Mouse (Mus musculus) frontal cortex, adult (tissue): ENCODE measurements around the gene Ufc1.

Experiments
- ATAC-seq: cut with Nextera tagmentation; 2 replicates; pipeline ENCODE4 v1.9.2; 2017; ENCODE audit warnings: mild to moderate bottlenecking, moderate library complexity, mixed read lengths; ENCODE audit not compliant: low TSS enrichment

Ufc1 gene

DNA sequence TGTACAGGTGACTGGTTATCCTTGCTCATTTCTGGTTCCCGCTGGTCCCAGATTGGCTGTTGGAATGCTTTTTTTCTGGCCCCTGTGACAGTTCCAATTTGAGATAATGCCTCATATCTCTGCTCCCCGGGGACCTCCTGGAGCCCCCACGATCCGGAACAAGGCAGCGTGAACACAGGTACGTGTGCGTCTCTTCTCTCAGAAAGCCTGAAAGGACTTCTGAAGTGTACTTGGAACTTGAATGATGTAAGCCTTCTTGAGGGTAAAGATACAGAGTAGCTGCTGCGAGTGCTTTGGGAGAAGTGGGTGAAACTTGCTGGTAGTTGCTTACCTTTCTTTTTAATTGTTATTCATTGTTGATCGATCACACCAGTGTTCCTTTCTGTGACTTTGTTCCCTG lies 23.6 kb downstream of the Ufc1 start:
- no peak for ATAC-seq

DNA sequence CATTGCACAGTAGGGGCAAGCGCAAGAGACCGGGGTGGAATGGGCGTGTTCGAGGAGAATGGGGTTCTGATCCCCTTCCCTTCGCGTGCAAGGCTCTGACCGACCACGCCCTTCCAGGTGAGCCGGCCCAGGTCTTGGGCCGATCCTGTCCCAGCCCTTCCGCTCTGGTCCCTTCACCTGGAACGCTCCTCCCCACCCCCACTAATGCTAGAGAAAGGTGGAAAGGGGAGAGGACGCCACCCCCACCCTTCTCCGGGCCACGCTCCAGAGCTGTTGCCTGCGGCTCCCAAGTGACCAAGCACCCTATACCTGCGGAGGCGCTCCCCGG lies 24.3 kb downstream of the Ufc1 start:
- peak; percentile 28 for ATAC-seq

DNA sequence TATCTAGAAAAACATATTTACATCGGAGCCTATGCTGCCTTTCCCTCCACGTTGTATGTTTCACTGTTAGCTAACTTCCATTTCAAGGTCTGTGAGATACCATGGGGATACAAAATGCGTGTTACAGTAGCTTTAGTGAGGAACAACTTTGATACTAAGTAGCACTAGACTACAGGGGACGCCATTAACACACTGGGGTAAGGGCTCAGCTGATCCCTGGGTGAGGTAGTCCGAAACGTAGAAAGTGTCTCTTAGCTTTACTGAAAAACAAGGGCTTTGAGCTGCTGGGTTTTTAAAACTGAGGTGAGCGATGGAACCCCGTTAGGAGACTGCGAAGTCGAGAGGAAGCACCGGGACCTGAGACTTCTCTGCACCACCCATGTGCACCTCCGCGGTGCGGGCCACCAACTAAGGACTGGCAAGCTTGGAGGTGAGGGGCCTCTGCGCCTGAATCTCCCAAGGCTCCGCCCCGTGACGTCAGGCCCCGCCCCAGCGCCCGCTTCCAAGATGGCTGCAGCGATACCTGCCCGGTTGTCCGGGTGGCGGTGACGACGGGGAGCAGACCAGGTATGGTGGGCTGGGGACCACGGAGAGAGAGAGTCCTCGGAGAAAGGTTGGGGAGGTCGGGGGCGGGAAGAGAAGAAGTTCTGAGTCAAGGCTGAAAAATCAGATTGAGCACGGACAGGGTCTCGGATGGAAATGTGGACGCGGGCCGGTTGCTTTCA lies 24.8 kb downstream of the Ufc1 start, which contains the start of gene B4galt3:
B4galt3 (plus strand) TSS at position 481 of the 725 bp plus-strand sequence.
- ATAC-seq, result peak; percentile 97

DNA sequence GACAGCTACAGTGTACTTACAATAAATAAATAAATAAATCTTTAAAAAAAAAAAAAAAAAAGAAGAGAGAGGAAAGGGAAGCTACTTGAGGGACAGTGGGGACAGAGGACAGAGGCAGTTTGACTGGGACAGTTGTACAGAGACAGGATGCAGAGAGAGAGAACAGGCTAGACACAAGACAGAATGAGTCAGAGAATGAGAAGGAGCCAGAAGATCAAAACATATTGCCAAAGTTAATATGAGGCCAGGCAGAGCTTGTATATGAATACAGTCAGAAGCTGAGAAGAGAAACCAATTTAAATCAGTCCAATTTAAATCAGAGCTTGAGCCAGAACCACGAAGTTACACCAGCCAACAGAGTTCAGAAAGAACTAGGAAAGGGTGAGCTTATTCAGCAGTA lies 26.5 kb downstream of the Ufc1 start:
- ATAC-seq, result no peak

DNA sequence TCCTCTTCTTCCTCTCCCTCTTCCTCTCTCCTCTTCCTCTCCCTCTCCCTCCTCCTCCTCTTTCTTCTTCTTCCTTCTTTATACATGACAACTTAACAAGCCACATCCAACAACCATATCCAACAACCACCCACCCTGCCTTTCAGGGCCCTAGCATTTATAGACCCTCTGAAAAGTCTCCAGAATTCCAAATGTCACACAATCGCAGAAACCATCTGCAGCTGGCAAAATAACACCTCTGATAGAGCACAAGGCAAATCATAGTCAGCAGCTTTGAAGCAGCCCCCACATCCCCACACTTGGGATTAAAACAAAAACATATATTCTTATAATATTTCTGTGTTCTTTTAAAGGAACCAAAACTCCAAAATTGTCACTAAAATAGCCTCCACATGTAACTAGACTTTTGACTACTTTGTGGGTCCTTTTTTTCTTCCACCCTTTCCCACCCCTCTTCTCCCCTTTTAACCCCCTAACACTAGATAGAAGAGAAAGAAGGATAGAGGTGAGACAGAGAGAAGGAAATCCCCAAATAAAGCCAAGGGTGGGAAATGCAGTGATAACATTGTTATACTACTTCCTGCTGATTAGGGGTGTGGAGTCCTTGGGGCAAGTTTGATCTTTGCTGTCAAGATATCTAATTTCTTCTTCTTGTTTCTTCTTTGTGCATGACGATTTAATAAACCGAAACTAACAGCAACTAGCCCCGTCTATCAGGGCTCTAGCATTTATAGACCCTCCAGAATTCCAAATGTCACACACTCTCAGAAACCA lies 28.7 kb downstream of the Ufc1 start:
- no peak for ATAC-seq

DNA sequence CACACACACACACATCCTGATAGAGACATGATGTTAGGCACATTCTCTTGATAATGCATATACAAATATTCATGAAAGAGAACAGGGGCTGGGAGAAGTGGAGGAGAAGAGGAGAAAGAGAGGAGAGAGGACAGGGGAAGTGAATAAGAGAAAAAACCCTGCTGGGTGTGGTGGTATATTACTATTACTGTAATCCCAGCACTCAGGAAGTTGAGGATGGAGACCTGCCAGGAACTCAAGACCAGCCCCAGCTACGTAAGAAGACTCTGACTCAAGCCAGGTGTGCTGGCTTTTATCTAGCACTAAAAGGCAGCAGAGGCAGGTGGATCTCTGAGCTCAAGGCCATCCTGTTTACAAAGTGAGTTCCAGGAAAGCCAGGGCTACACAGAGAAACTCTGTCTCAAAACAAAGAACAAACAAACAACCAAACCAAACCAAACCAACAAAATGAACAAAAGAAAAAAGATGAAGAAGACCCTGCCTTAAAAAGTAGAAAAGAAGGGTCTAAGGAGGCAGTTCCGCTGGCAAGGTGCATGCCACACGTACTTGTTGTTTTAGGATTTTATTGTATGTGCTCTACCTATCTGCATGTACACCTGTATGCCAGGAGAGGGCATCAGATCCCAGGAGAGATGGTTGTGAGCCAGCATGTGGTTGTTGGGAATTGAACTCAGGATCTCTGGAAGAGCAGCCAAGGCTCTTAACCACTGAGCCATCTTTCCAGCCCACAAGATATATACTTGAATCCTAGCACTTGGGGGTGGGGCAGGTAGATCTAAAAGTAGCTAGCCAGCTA lies 31.0 kb downstream of the Ufc1 start:
- no peak for ATAC-seq

DNA sequence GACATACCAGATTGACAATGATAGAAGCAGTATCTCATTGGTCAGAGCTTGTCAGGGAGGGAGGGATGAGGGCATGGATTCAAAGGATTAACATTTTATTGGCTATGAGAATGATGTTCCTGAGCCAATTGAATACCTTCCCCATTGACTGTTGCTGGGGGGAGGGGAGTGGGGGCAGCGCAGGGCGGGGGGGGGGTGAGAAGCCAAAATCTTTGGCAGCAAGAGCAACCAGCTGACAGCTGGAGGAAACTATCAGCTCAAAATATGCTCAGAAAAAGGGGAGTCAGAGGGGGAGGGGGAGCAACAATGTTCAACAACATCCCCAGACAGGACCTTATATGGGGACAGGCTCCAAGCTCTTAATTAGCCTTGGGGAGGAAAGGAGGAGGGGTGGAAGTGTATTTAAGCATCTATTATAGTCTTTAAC lies 31.6 kb downstream of the Ufc1 start:
- ATAC-seq, result peak; percentile 71

DNA sequence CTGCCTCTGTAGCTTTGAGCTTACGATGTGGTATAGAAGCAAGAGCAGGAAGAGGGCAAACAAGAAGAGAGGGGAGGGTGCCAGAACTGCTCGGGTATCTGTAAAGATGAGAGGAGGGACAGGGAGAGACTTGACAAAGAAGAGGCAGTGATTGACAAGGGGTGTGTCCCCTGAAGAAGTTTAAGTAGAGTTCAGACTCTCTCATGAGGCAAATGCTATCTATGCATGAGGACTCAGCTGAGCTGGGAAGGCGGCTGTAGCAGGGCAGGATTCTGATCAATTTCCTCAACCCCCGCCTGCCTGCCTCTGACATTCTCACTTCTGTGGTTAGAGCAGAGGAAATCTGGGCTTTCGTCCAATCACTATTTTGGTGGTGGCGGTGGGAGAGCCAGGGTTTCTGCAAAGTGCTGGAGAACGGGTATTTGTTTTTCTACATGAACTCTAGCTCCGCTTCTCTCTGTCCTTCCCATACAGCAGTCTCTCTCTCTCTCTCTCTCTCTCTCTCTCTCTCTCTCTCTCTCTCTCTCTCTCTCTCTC lies 32.2 kb downstream of the Ufc1 start:
- ATAC-seq, result peak; percentile 87

DNA sequence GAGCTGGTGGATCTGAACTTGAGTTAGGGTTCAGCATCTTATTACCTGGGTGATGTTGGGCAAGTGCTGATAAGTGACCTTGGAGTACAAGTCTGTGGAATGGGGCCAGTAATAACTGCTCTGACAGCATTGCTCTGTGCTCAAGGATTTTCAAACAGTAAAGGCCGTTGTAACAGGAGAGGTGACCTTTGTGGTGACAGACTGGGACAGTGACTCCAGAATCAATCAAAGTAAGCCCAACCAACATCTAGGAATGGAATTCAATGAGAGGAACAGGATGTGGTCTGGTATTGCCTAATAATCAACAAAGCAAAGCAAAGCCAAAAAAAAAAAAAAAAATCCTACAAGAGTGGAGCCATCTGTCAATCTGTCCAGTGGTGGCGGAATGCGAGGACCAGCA lies 34.5 kb downstream of the Ufc1 start:
- ATAC-seq, result no peak

DNA sequence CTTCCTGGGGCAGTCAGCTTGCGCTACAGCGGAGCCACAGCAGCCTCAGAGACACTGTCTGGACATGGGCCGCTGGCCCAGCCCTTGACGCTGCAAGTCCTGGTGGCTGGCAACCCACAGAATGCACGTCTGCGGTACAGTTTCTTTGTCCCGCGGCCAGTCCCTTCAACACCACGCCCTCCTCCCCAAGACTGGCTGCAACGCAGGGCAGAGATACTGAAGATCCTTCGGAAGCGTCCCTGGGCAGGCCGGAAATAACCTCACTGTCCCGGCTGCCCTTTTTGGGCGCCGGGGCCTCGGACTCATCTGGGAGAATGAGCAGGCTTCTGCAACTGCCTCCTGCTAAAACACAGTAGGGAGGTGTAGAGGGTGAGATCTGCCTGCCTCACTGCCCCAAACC lies 35.9 kb downstream of the Ufc1 start:
- no peak for ATAC-seq

DNA sequence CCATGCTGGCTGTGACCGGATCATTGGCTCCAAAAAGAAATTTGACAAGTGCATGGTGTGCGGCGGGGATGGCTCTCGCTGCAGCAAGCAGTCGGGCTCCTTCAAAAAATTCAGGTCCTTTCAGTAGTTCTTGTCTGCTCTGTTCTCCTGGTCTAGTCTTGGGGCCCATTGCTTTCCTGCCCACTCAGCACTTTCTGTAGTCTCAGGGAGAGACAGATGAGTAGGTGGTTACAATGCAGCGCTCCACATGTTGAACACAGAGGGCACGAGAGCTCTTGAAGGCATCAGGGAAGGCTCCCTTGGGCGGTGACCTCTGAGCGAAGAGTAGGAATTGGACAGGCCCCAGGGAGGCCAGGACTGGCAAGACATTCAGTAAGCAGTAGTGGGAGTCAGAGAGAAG lies 37.0 kb downstream of the Ufc1 start:
- ATAC-seq, result no peak

DNA sequence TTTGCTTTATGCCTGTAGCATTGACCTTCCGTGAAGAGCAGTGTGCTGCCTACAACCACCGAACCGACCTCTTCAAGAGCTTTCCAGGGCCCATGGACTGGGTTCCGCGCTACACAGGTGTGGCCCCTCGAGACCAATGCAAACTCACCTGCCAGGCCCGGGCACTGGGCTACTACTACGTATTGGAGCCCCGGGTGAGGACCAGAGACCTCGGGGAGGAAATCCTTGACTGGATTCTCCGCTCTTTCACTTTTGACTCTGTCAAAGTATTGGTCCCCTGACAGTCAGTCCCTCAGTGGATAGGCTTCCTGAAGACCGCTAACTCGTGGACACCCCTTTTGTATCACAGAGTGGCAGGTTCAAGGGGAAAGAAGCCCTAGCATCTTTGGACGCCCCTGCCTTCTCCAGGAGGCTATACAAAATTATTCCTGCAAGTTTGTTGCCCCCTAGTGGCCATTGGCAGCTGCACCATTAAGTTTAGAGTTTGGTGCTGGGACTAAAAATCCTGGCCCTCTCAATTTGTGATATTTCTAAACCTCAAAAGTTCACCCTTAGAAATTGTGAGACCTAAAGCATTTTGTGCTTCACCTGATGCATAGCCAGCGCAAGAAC lies 37.8 kb downstream of the Ufc1 start:
- ATAC-seq, result peak; percentile 62

DNA sequence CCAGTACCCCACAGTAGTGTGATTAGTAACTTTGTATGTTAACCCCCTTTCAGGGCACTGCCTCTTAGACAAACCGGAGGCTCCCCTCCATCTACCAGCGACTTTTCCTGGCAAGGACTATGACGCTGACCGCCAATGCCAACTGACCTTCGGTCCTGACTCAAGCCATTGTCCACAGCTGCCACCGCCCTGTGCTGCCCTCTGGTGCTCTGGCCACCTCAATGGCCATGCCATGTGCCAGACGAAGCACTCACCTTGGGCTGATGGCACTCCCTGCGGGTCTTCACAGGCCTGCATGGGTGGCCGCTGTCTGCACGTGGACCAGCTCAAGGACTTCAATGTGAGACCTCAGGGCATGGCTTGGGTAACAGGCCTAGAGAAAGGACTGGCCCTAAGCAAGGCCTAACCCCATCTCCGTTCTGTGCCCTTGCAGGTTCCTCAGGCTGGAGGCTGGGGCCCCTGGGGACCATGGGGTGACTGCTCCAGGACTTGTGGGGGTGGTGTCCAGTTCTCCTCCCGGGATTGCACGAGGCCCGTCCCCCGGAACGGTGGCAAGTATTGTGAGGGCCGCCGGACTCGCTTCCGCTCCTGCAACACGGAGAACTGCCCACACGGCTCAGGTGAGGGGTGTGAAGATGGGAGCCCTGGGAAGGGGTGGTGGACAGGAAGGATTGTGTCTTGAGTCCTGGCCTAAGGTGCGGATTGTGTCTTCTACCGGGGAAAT lies 38.6 kb downstream of the Ufc1 start:
- ATAC-seq, result no peak

DNA sequence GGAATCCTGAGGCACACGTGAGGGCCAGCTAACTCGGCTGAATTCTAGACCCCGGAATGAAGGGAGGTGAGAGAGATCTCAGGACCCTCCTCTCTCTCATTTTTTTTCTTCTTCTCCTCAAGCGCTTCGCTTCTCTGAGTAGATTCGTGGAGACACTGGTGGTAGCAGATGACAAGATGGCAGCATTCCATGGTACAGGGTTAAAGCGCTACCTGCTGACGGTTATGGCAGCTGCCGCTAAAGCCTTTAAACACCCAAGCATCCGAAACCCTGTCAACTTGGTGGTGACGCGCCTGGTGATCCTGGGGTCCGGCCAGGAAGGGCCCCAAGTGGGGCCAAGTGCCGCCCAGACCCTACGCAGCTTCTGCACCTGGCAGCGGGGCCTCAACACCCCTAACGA lies 42.4 kb downstream of the Ufc1 start:
- no peak for ATAC-seq

DNA sequence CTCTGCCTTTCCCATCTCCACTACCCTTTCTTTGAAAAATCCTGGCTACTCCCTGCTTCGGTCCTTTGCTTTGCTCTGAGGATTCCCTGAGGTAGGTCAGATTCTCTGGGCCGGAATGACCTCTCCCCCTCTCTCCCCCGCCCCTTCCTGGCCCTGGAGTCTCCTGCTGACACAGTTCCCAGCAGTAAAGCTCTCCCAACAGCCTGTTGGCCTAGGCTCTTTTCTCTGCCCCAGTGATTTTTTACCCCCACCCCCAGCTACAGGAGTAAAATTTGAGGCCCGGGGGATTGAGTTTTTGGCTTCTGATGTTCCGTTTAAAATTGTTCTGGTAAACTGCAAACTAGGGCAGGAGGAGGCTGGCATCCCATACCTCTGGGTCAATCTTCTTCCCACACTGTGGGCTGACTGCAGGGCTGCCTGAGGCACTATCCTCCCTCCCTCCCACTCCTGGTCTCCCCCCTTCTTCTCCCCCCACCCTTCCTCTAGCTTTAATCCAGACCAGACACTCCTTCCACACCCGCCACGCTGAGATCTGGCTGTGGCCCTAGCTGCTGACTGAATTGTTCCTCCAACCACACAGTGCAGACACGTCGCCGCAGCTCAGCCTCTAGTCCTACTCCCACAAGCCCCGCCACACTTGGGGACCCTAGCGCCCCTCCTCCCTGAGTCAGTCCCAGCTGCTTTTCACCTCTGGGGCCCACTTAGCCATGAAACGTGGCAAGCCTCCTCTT lies 43.1 kb downstream of the Ufc1 start:
- no peak for ATAC-seq

DNA sequence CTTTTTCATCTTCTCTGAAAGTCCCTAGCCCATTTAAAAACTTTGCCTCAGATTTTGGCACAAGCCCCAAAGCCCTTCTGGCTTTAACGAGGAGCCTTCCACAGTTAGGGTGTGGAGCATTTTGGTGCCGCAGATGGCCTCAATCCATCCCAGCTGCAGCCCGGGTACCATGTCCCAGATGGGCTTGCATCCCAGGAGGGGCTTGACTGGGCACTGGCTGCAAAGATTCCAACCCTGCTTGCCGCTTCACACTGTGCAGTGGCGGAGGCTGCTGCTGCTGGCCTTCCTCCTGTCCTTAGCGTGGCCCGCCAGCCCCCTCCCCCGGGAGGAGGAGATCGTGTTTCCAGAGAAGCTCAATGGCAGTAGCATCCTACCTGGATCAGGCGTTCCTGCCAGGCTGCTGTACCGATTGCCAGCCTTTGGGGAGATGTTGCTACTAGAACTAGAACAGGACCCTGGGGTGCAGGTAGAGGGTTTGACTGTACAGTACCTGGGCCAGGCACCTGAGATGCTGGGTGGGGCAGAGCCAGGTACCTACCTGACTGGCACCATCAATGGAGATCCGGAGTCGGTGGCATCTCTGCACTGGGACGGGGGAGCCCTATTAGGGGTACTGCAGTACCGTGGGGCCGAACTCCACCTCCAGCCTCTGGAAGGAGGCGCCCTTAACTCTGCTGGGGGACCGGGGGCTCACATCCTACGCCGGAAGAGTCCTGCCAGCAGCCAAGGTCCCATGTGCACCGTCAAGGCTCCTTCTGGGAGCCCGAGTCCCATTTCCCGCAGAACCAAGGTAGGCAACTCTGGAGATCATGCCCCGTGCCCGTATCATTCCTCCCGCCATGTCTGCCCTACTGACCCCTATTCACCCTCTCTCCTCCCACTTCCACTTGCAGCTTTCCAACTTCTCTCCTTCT lies 43.9 kb downstream of the Ufc1 start, which contains the start of gene Ndufs2:
Ndufs2 (minus strand) TSS at position 709 of the 914 bp plus-strand sequence.
- ATAC-seq, result peak; percentile 3; the same call in 1 of the 2 replicates

DNA sequence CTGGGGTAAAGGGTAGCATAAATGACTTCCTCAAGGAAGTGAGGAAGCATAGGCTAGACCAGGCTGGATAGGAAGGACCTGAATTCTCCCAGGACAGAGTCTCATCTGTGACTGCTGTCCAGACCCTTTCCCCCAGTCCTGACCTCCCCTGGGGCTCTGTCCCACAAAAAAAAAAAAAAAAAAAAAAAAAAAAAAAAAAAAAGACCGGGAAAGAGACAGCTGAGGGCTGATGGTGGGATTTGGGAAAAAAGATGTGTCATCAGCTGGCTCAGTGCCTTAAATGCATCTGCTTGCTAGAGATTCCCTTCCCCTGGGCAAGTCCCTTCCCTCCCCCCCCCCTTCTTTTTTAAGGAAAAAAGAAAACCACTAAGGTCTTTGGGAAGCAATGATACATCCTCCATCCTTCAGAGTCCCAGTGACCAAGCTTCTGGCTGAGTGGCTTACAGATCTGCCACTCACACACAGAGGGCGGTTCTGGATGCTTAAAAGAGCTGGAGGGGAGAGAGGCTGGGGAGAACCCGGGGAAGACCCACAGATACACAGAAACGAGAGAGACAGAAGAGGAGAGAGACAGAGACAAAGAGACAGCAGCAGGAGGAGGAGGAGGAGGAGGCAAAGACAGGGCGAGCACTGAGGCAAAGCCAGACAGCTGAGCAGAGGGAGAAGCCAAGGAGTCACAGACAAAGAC lies 44.8 kb downstream of the Ufc1 start, which contains the start of gene Adamts4:
Adamts4 (plus strand) TSS at position 509 of the 688 bp plus-strand sequence.
- ATAC-seq, result peak; percentile 51
